In genomic region chr9:41951472-41952129, GRCm38 (mm10) we compare ENCODE assay signal across 8 mouse cellular contexts.
DNase-seq lines count a peak whose midpoint lies in the region; ATAC-seq and TF ChIP-seq lines count a peak whose summit lies in the region.

No protein-coding gene starts in this region.

- 0 out of 2 replicates have a peak, but pooled peaks have one; percentile 10 for TF ChIP-seq POLR2A in thymus, adult 2 months (IDR thresholded peaks at IDR 0.05; ENCODE audit: control insufficient read depth, extremely low read depth, insufficient read depth, low read length, poor library complexity)

- H3K36me3 ChIP-seq in thymus, adult 2 months (ENCODE audit: control insufficient read depth, insufficient read depth, low read length), result no peaks in the 10 kb centered on the region
- no peaks in the 10 kb centered on the region for H3K36me3 ChIP-seq in limb, embryonic 10.5 days
- no peaks in the 10 kb centered on the region for H3K36me3 ChIP-seq in neural tube, embryonic 13.5 days

- no peak for TF ChIP-seq CTCF in thymus, adult 2 months (IDR thresholded peaks at IDR 0.05; ENCODE audit: borderline replicate concordance, control insufficient read depth, extremely low read depth, insufficient read depth, low read length, poor library complexity)

- intact Hi-C loops in left cerebral cortex, postnatal 25 days (cut with DNase I), result loop anchor here (1.0 to 5.0 kb wide), 5 partner anchors 216 to 723 kb away; no protein-coding TSS in a partner anchor

- peak overlapping the region; percentile 68 for H3K4me2 ChIP-seq in neural tube, embryonic 13.5 days

- H3K27ac ChIP-seq in thymus, adult 2 months (ENCODE audit: control insufficient read depth, insufficient read depth, low read length), result no peak overlapping the region
- H3K27ac ChIP-seq in limb, embryonic 10.5 days, result peak overlapping the region; percentile 97
- H3K27ac ChIP-seq in neural tube, embryonic 13.5 days (replicated peaks), result peak overlapping the region; percentile 98

- no peaks in the 10 kb centered on the region; the same call in 1 of the 2 replicates for H3K27me3 ChIP-seq in thymus, adult 2 months (ENCODE audit: control insufficient read depth, insufficient read depth, low read length)
- no peaks in the 10 kb centered on the region for H3K27me3 ChIP-seq in limb, embryonic 10.5 days (ENCODE audit: low read depth, poor library complexity, severe bottlenecking)
- H3K27me3 ChIP-seq in neural tube, embryonic 13.5 days, result no peaks in the 10 kb centered on the region

- H3K9me3 ChIP-seq in limb, embryonic 10.5 days (replicated peaks), result no peaks in the 10 kb centered on the region
- H3K9me3 ChIP-seq in neural tube, embryonic 13.5 days, result no peaks in the 10 kb centered on the region

- peak overlapping the region; percentile 80 for H3K9ac ChIP-seq in neural tube, embryonic 13.5 days

- DNase-seq in cerebellum, postnatal 36 days, result no peak
- DNase-seq in thymus, adult 2 months, result no peak
- DNase-seq in thymus, postnatal 14 days, result no peak
- no peak for DNase-seq in limb, embryonic 10.5 days (ENCODE audit: low spot score)
- DNase-seq in left cerebral cortex, postnatal 25 days (ENCODE audit: low spot score in 2 of 2), result no peak
- DNase-seq in spleen, postnatal 4 days (ENCODE audit: low spot score in 2 of 2), result no peak

- 21% methylated on average over 16 of the region's 16 CpGs for WGBS in thymus, adult 2 months
- WGBS in limb, embryonic 10.5 days, result 22% methylated on average over 16 of the region's 16 CpGs
- 8% methylated on average over 16 of the region's 16 CpGs for WGBS in neural tube, embryonic 13.5 days

- 0 out of 2 replicates have a peak, but pooled peaks have one; percentile 12 for ATAC-seq in cerebellum, adult (ENCODE audit: insufficient number of reproducible peaks, low FRiP score, low TSS enrichment)
- peak; percentile 72 for ATAC-seq in neural tube, embryonic 13.5 days (ENCODE audit: low read depth)

- peaks cover 6% of the 10 kb centered on the region for H3K4me1 ChIP-seq in thymus, adult 2 months (replicated peaks; ENCODE audit: control insufficient read depth, insufficient read depth, low read length)
- peaks cover 53% of the 10 kb centered on the region for H3K4me1 ChIP-seq in limb, embryonic 10.5 days
- peaks cover 50% of the 10 kb centered on the region for H3K4me1 ChIP-seq in neural tube, embryonic 13.5 days (replicated peaks)

- H3K4me3 ChIP-seq in thymus, adult 2 months (ENCODE audit: control insufficient read depth, insufficient read depth, low read length), result peak overlapping the region; percentile 38
- H3K4me3 ChIP-seq in limb, embryonic 10.5 days, result peak overlapping the region; percentile 57
- H3K4me3 ChIP-seq in neural tube, embryonic 13.5 days, result peak overlapping the region; percentile 44
